Mouse (Mus musculus) MEL (cell line): ENCODE results near the gene Lypd1. TPM values are rescaled to one million over a fixed set of nuclear protein-coding genes. Genes with fewer than 3 reads are reported as not detected.

Experiments
- DNase-seq: peaks from one replicate; pipeline ENCODE4 v3.0.0; 2011; ENCODE audit warnings: low read depth, low spot score
- H3K27ac ChIP-seq: 2 replicates; pipeline ENCODE4 v1.5.1; 2012; ENCODE audit warnings: low read depth, mild to moderate bottlenecking, control low read depth, low read length, moderate library complexity; ENCODE audit not compliant: control insufficient read depth
- H3K27me3 ChIP-seq, 2 experiments: fragments of 150-350 bp in 1 of 2; sonication (generic) in 1 of 2; 2 replicates each; pipeline ENCODE4 v1.6.1; 2012; ENCODE audit warnings: low read length in 2 of 2, mild to moderate bottlenecking in 2 of 2, improper control_type of control experiment in 1 of 2, moderate library complexity in 1 of 2; ENCODE audit not compliant: insufficient read depth in 2 of 2, control insufficient read depth in 1 of 2
- H3K36me3 ChIP-seq, 2 experiments: 2 replicates each; pipeline ENCODE4 v1.6.1; 2012 to 2014; ENCODE audit warnings: low read length in 2 of 2, improper control_type of control experiment in 1 of 2, inconsistent platforms in 1 of 2, mild to moderate bottlenecking in 1 of 2; ENCODE audit not compliant: insufficient read depth in 2 of 2, control insufficient read depth in 1 of 2
- H3K4me1 ChIP-seq, 2 experiments: fragments of 150-350 bp in 1 of 2; sonication (generic) in 1 of 2; 2 replicates each; pipeline ENCODE4 v1.6.1; 2012; ENCODE audit warnings: low read length in 2 of 2, improper control_type of control experiment in 1 of 2, mild to moderate bottlenecking in 1 of 2; ENCODE audit not compliant: insufficient read depth in 2 of 2, control insufficient read depth in 1 of 2
- H3K4me3 ChIP-seq, 2 experiments: fragments of 150-350 bp in 1 of 2; sonication (generic) in 1 of 2; 2 replicates each; pipeline ENCODE4 v1.5.1; 2012; ENCODE audit warnings: low read depth in 2 of 2, low read length in 2 of 2, mild to moderate bottlenecking in 2 of 2, moderate library complexity in 2 of 2, control low read depth in 1 of 2, improper control_type of control experiment in 1 of 2; ENCODE audit not compliant: control insufficient read depth in 1 of 2, insufficient read depth in 1 of 2
- H3K79me2 ChIP-seq: 2 replicates; pipeline ENCODE4 v1.6.1; 2012; ENCODE audit warnings: mild to moderate bottlenecking, low read length, moderate library complexity; ENCODE audit not compliant: control insufficient read depth, poor library complexity, insufficient read depth
- H3K9ac ChIP-seq: 2 replicates; pipeline ENCODE4 v1.6.1; 2012; ENCODE audit warnings: low read depth, mild to moderate bottlenecking, control low read depth, low read length, moderate library complexity; ENCODE audit not compliant: control insufficient read depth, poor library complexity, severe bottlenecking
- H3K9me3 ChIP-seq: fragments of 150-350 bp; sonication (generic); replicated peaks from 2 replicates; pipeline ENCODE4 v1.6.1; 2012; ENCODE audit warnings: mild to moderate bottlenecking, low read length, improper control_type of control experiment, moderate library complexity; ENCODE audit not compliant: insufficient read depth
- E2F4 ChIP-seq: IDR thresholded peaks from 2 replicates; pipeline ENCODE4 v1.6.1; 2011; ENCODE audit warnings: low read depth, low read length, improper control_type of control experiment, borderline replicate concordance
- ELF1 ChIP-seq: IDR thresholded peaks from 2 replicates; pipeline ENCODE4 v1.6.1; 2014; ENCODE audit warnings: low read depth, mild to moderate bottlenecking, inconsistent platforms, low read length, improper control_type of control experiment, moderate library complexity
- ETS1 ChIP-seq: IDR thresholded peaks from 2 replicates; pipeline ENCODE4 v1.6.1; 2012; ENCODE audit warnings: low read depth, mild to moderate bottlenecking, inconsistent platforms, low read length, improper control_type of control experiment, moderate library complexity
- HCFC1 ChIP-seq: IDR thresholded peaks from 2 replicates; pipeline ENCODE4 v1.6.1; 2012; ENCODE audit warnings: low read depth, mild to moderate bottlenecking, inconsistent platforms, low read length, improper control_type of control experiment, moderate library complexity
- JUND ChIP-seq: IDR thresholded peaks from 2 replicates; pipeline ENCODE4 v1.6.1; 2011; ENCODE audit warnings: low read depth, mild to moderate bottlenecking, improper control_type of control experiment, low read length
- MAFK ChIP-seq: IDR thresholded peaks from 2 replicates; pipeline ENCODE4 v1.6.1; 2011; ENCODE audit warnings: low read depth, mild to moderate bottlenecking, low read length, improper control_type of control experiment, borderline replicate concordance
- MAX ChIP-seq: IDR thresholded peaks from 2 replicates; pipeline ENCODE4 v1.6.1; 2011; ENCODE audit warnings: low read length, improper control_type of control experiment
- MAZ ChIP-seq: IDR thresholded peaks from 2 replicates; pipeline ENCODE4 v1.6.1; 2012; ENCODE audit warnings: low read depth, mild to moderate bottlenecking, inconsistent platforms, low read length, improper control_type of control experiment
- MEF2A ChIP-seq: IDR thresholded peaks from 2 replicates; pipeline ENCODE4 v1.6.1; 2014; ENCODE audit warnings: low read depth, mild to moderate bottlenecking, inconsistent platforms, low read length, improper control_type of control experiment; ENCODE audit not compliant: poor library complexity, insufficient replicate concordance, severe bottlenecking; ENCODE audit errors: extremely low read depth
- MXI1 ChIP-seq: IDR thresholded peaks from 2 replicates; pipeline ENCODE4 v1.6.1; 2011; ENCODE audit warnings: mild to moderate bottlenecking, low read depth, low read length, improper control_type of control experiment
- MYB ChIP-seq: IDR thresholded peaks from 2 replicates; pipeline ENCODE4 v1.6.1; 2011; ENCODE audit warnings: mild to moderate bottlenecking, low read depth, low read length, improper control_type of control experiment
- NELFE ChIP-seq: IDR thresholded peaks from 2 replicates; pipeline ENCODE4 v1.6.1; 2011; ENCODE audit warnings: low read depth, low read length, improper control_type of control experiment
- SMC3 ChIP-seq: IDR thresholded peaks from 2 replicates; pipeline ENCODE4 v1.6.1; 2011; ENCODE audit warnings: low read depth, low read length, improper control_type of control experiment
- UBTF ChIP-seq: IDR thresholded peaks from 2 replicates; pipeline ENCODE4 v1.6.1; 2012; ENCODE audit warnings: low read depth, mild to moderate bottlenecking, inconsistent platforms, low read length, improper control_type of control experiment, moderate library complexity, borderline replicate concordance; ENCODE audit not compliant: insufficient read depth
- ZKSCAN1 ChIP-seq: IDR thresholded peaks from 2 replicates; pipeline ENCODE4 v1.6.1; 2012; ENCODE audit warnings: low read depth, mild to moderate bottlenecking, inconsistent platforms, low read length, improper control_type of control experiment, moderate library complexity
- polyA plus RNA-seq, 2 experiments: library from polyadenylated mRNA; stranded (reverse) in 1 of 2; unstranded in 1 of 2; fragments of >175 nt in 1 of 2; fragments of >200 nt in 1 of 2; gene quantifications; 2 replicates each; pipeline versions ENCODE4 v1.2.1 to v1.2.4; 2012; ENCODE audit warnings: low replicate concordance in 2 of 2, low read depth in 1 of 2; ENCODE audit not compliant: insufficient read length in 2 of 2, insufficient read depth in 1 of 2, missing spikeins in 1 of 2
- total RNA-seq: library from RNA; depleted of rRNA; stranded (reverse); fragments of 300-350 nt; gene quantifications from 2 replicates; pipeline ENCODE4 v1.2.3, GENCODE M21; 2012

Lypd1 gene
- total and polyA plus RNA-seq, 3 experiments: 0.04 TPM; not detected in 2

DNA sequence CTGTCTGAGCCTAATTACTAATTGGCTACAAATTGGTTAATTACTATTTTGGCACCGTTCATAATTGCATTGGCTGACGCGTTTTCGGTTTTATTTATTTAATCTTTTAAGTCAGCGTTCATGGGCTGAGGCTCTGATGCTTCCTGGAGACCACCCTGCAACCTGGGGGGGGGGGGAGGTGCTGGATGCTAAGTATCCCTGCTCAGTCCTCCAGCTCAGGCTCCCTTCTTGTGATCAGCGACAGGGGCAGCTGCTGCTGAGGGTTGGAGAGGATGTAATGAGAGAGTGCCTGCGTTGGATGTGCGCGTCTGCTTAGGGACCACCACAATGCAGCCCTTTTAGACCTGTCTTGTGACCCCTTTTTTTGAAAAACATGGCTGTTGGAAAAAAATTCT is 2.0 kb downstream of the Lypd1 start:
- H3K27ac ChIP-seq: no peak overlapping the region
- H3K9ac ChIP-seq: no peak overlapping the region
- H3K9me3 ChIP-seq: no peaks in the 10 kb centered on the region
- no peaks in the 10 kb centered on the region for H3K4me1 ChIP-seq
- no peak overlapping the region for H3K4me3 ChIP-seq
- no peak for TF ChIP-seq MAFK
- no peak for TF ChIP-seq ELF1
- no peak for TF ChIP-seq MAZ
- TF ChIP-seq MAX: no peak
- TF ChIP-seq E2F4: no peak
- H3K27me3 ChIP-seq: no peaks in the 10 kb centered on the region
- no peak for DNase-seq
- no peaks in the 10 kb centered on the region for H3K36me3 ChIP-seq
- no peaks in the 10 kb centered on the region for H3K79me2 ChIP-seq

DNA sequence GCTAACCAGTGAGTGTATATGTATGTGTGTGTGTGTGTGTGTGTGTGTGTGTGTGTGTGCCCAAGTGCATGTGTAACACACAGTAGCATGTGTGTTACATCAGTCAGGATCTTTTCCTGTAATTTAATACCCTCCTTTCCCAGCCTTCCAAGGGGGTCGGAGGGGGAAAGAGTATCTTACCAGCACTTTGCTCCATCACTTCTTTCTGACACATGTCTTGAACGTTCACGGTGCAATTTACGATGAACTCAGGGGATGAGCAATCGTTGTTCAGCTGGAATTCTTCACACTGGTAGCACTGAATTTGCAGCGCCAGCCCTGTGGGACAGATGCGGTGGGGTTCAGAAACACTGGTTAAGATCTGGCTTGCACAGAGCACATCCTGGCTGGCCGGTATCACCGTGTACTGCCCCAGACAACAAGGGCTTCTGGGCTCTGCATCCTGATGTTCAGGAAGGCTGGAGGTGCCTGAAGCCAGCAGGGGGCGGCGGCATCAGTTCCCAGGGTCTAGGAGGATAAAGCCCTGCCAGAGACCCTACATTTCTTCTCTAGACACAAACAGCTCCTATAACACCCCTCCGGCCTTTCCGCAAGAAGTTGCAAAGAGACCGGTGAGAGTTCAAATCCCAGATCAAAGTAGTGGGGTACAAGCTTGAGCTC is 2.6 kb downstream of the Lypd1 start:
- TF ChIP-seq HCFC1 (no peak), NELFE (no peak), ZKSCAN1 (no peak), UBTF (no peak), MEF2A (no peak), JUND (no peak), MXI1 (no peak), MAFK (no peak), E2F4 (no peak), SMC3 (no peak), MYB (no peak), ETS1 (no peak)
- no peak overlapping the region for H3K4me3 ChIP-seq
- no peaks in the 10 kb centered on the region for H3K79me2 ChIP-seq
- H3K9me3 ChIP-seq: no peaks in the 10 kb centered on the region
- no peaks in the 10 kb centered on the region for H3K27me3 ChIP-seq
- no peak for DNase-seq
- no peaks in the 10 kb centered on the region for H3K4me1 ChIP-seq
- H3K36me3 ChIP-seq: no peaks in the 10 kb centered on the region
- no peak overlapping the region for H3K27ac ChIP-seq
- H3K9ac ChIP-seq: no peak overlapping the region
